Mouse (Mus musculus): ENCODE measurements around the gene Dip2b.

DNA sequence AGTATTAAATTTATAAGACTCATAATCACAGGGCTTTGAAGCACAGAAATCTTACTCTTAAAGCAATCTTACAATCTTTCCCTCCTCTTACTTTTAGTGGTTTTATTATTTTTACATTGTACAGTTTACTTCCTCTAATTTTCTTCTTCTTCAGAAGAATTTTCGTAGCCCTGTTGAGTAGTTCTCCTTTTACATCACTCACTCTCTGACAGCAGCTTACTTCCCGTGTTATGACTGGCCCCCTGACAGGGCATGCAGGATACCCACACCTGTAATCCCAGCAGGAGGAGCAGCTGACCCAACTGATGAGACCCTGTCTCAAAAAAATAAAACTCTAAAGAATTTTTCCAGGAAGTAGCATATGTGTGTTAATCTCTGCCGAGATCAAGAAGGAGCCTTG is 114.6 kb downstream of the Dip2b start:
- TF ChIP-seq CTCF (IDR thresholded peaks at IDR 0.05; ENCODE audit: low read depth, low read length) (no peak), POLR2A (IDR thresholded peaks at IDR 0.05; ENCODE audit: extremely low read depth, insufficient read depth, low read length) (no peak)
